Mouse (Mus musculus): ENCODE results near the gene Itgb1bp1. TPM values are rescaled to one million over a fixed set of nuclear protein-coding genes. Genes with fewer than 3 reads are reported as not detected.

The Itgb1bp1 gene
- polyA plus RNA-seq, 1 experiment from 2014 or later = 50.2 TPM

- no peaks in the 10 kb centered on the region for H3K27me3 ChIP-seq (ENCODE audit: control insufficient read depth, insufficient read depth, low read depth, low read length)
Measured at GRCm38 (mm10) chr12:21264241-21264640, 21.8 kb downstream of the Itgb1bp1 start.

GRCm38 (mm10) chr12:21263256-21263655 is 22.8 kb downstream of the Itgb1bp1 start:
- H3K27me3 ChIP-seq (ENCODE audit: control insufficient read depth, insufficient read depth, low read depth, low read length) = no peaks in the 10 kb centered on the region
- H3K4me3 ChIP-seq (ENCODE audit: low read length) = no peak overlapping the region
- H3K27ac ChIP-seq (ENCODE audit: low read length) = no peak overlapping the region
- H3K4me2 ChIP-seq (ENCODE audit: low read depth, low read length) = no peak overlapping the region
- no peaks in the 10 kb centered on the region for H3K9me3 ChIP-seq (ENCODE audit: control insufficient read depth, low read length)
- H3K9ac ChIP-seq (ENCODE audit: low read length) = no peak overlapping the region
- no peaks in the 10 kb centered on the region for H3K4me1 ChIP-seq (replicated peaks; ENCODE audit: control insufficient read depth, insufficient read depth, low read length)
- peaks cover 20% of the 10 kb centered on the region for H3K36me3 ChIP-seq (ENCODE audit: control insufficient read depth, insufficient read depth, low read length)
- no peak for ATAC-seq (ENCODE audit: low read depth)
- 90% methylated on average over 5 of the region's 5 CpGs for WGBS

More at GRCm38 (mm10) chr12:21264241-21264640, 21.8 kb downstream of the Itgb1bp1 start:
- Histone ChIP-seq H3K4me1 (replicated peaks; ENCODE audit: control insufficient read depth, insufficient read depth, low read length) (no peaks in the 10 kb centered on the region), H3K36me3 (ENCODE audit: control insufficient read depth, insufficient read depth, low read length) (peaks cover 18% of the 10 kb centered on the region), H3K4me3 (ENCODE audit: low read length) (no peak overlapping the region), H3K9me3 (ENCODE audit: control insufficient read depth, low read length) (no peaks in the 10 kb centered on the region), H3K27ac (ENCODE audit: low read length) (peak overlapping the region; percentile 81), H3K4me2 (ENCODE audit: low read depth, low read length) (no peak overlapping the region), H3K9ac (ENCODE audit: low read length) (no peak overlapping the region)
- ATAC-seq (ENCODE audit: low read depth) = peak; percentile 48
- WGBS = 65% methylated on average over 5 of the region's 5 CpGs

GRCm38 (mm10) chr12:21261521-21261920 is 24.6 kb downstream of the Itgb1bp1 start:
- no peak overlapping the region for H3K9ac ChIP-seq (ENCODE audit: low read length)
- H3K4me1 ChIP-seq (replicated peaks; ENCODE audit: control insufficient read depth, insufficient read depth, low read length) = no peaks in the 10 kb centered on the region
- WGBS = 64% methylated on average over 4 of the region's 4 CpGs
- no peaks in the 10 kb centered on the region for H3K27me3 ChIP-seq (ENCODE audit: control insufficient read depth, insufficient read depth, low read depth, low read length)
- H3K4me3 ChIP-seq (ENCODE audit: low read length) = no peak overlapping the region
- no peak overlapping the region for H3K4me2 ChIP-seq (ENCODE audit: low read depth, low read length)
- peaks cover 23% of the 10 kb centered on the region for H3K36me3 ChIP-seq (ENCODE audit: control insufficient read depth, insufficient read depth, low read length)
- no peaks in the 10 kb centered on the region for H3K9me3 ChIP-seq (ENCODE audit: control insufficient read depth, low read length)
- no peak overlapping the region for H3K27ac ChIP-seq (ENCODE audit: low read length)
- ATAC-seq (ENCODE audit: low read depth) = no peak

- no peak for ATAC-seq (ENCODE audit: low read depth)
- Histone ChIP-seq H3K36me3 (ENCODE audit: control insufficient read depth, insufficient read depth, low read length) (peaks cover 24% of the 10 kb centered on the region), H3K4me3 (ENCODE audit: low read length) (no peak overlapping the region), H3K9me3 (ENCODE audit: control insufficient read depth, low read length) (no peaks in the 10 kb centered on the region), H3K4me1 (replicated peaks; ENCODE audit: control insufficient read depth, insufficient read depth, low read length) (no peaks in the 10 kb centered on the region), H3K9ac (ENCODE audit: low read length) (no peak overlapping the region), H3K27ac (ENCODE audit: low read length) (no peak overlapping the region), H3K4me2 (ENCODE audit: low read depth, low read length) (no peak overlapping the region), H3K27me3 (ENCODE audit: control insufficient read depth, insufficient read depth, low read depth, low read length) (no peaks in the 10 kb centered on the region)
- WGBS = 88% methylated on average over 6 of the region's 6 CpGs
Measured at GRCm38 (mm10) chr12:21260494-21261256, 25.4 kb downstream of the Itgb1bp1 start.

GRCm38 (mm10) chr12:21247711-21248392 is 38.2 kb downstream of the Itgb1bp1 start:
- no peak overlapping the region for H3K27ac ChIP-seq (ENCODE audit: low read length)
- peaks cover 20% of the 10 kb centered on the region for H3K36me3 ChIP-seq (ENCODE audit: control insufficient read depth, insufficient read depth, low read length)

GRCm38 (mm10) chr12:21244375-21244960 is 41.6 kb downstream of the Itgb1bp1 start:
- H3K4me3 ChIP-seq (ENCODE audit: low read length) = no peak overlapping the region
- ATAC-seq (ENCODE audit: low read depth) = no peak
- WGBS = 97% methylated on average over 11 of the region's 11 CpGs
- H3K27me3 ChIP-seq (ENCODE audit: control insufficient read depth, insufficient read depth, low read depth, low read length) = no peaks in the 10 kb centered on the region
- H3K4me2 ChIP-seq (ENCODE audit: low read depth, low read length) = no peak overlapping the region
- H3K36me3 ChIP-seq (ENCODE audit: control insufficient read depth, insufficient read depth, low read length) = peaks cover 4% of the 10 kb centered on the region; the same call in 1 of the 2 replicates
- H3K9ac ChIP-seq (ENCODE audit: low read length) = no peak overlapping the region
- no peaks in the 10 kb centered on the region for H3K4me1 ChIP-seq (replicated peaks; ENCODE audit: control insufficient read depth, insufficient read depth, low read length)
- H3K27ac ChIP-seq (ENCODE audit: low read length) = no peak overlapping the region
- no peaks in the 10 kb centered on the region for H3K9me3 ChIP-seq (ENCODE audit: control insufficient read depth, low read length)

More at GRCm38 (mm10) chr12:21247711-21248392, 38.2 kb downstream of the Itgb1bp1 start:
- WGBS = 66% methylated on average over 7 of the region's 7 CpGs
- ATAC-seq (ENCODE audit: low read depth) = no peak
- H3K4me3 ChIP-seq (ENCODE audit: low read length) = no peak overlapping the region
- H3K4me2 ChIP-seq (ENCODE audit: low read depth, low read length) = no peak overlapping the region
- no peak overlapping the region for H3K9ac ChIP-seq (ENCODE audit: low read length)
- no peaks in the 10 kb centered on the region for H3K27me3 ChIP-seq (ENCODE audit: control insufficient read depth, insufficient read depth, low read depth, low read length)
- no peaks in the 10 kb centered on the region for H3K4me1 ChIP-seq (replicated peaks; ENCODE audit: control insufficient read depth, insufficient read depth, low read length)
- H3K9me3 ChIP-seq (ENCODE audit: control insufficient read depth, low read length) = no peaks in the 10 kb centered on the region

GRCm38 (mm10) chr12:21241965-21242364 is 44.1 kb downstream of the Itgb1bp1 start:
- Histone ChIP-seq H3K9me3 (ENCODE audit: control insufficient read depth, low read length) (no peaks in the 10 kb centered on the region), H3K27me3 (ENCODE audit: control insufficient read depth, insufficient read depth, low read depth, low read length) (no peaks in the 10 kb centered on the region), H3K36me3 (ENCODE audit: control insufficient read depth, insufficient read depth, low read length) (peaks cover 8% of the 10 kb centered on the region), H3K4me2 (ENCODE audit: low read depth, low read length) (no peak overlapping the region), H3K4me3 (ENCODE audit: low read length) (no peak overlapping the region), H3K9ac (ENCODE audit: low read length) (no peak overlapping the region), H3K4me1 (replicated peaks; ENCODE audit: control insufficient read depth, insufficient read depth, low read length) (no peaks in the 10 kb centered on the region), H3K27ac (ENCODE audit: low read length) (no peak overlapping the region)
- WGBS = 84% methylated on average over 3 of the region's 3 CpGs
- no peak for ATAC-seq (ENCODE audit: low read depth)

- no peak overlapping the region for H3K27ac ChIP-seq (ENCODE audit: low read length)
- no peaks in the 10 kb centered on the region for H3K4me1 ChIP-seq (replicated peaks; ENCODE audit: control insufficient read depth, insufficient read depth, low read length)
- no peak overlapping the region for H3K4me2 ChIP-seq (ENCODE audit: low read depth, low read length)
- no peak overlapping the region for H3K4me3 ChIP-seq (ENCODE audit: low read length)
- peaks cover 13% of the 10 kb centered on the region for H3K36me3 ChIP-seq (ENCODE audit: control insufficient read depth, insufficient read depth, low read length)
- no peak for ATAC-seq (ENCODE audit: low read depth)
- H3K9me3 ChIP-seq (ENCODE audit: control insufficient read depth, low read length) = no peaks in the 10 kb centered on the region
- H3K9ac ChIP-seq (ENCODE audit: low read length) = no peak overlapping the region
- WGBS = 81% methylated on average over 2 of the region's 2 CpGs
- H3K27me3 ChIP-seq (ENCODE audit: control insufficient read depth, insufficient read depth, low read depth, low read length) = no peaks in the 10 kb centered on the region
Measured at GRCm38 (mm10) chr12:21234560-21234959, 51.5 kb downstream of the Itgb1bp1 start.

GRCm38 (mm10) chr12:21233727-21234126 is 52.4 kb downstream of the Itgb1bp1 start:
- Histone ChIP-seq H3K27me3 (ENCODE audit: control insufficient read depth, insufficient read depth, low read depth, low read length) (no peaks in the 10 kb centered on the region), H3K4me3 (ENCODE audit: low read length) (no peak overlapping the region), H3K9ac (ENCODE audit: low read length) (no peak overlapping the region), H3K9me3 (ENCODE audit: control insufficient read depth, low read length) (no peaks in the 10 kb centered on the region), H3K4me2 (ENCODE audit: low read depth, low read length) (no peak overlapping the region), H3K27ac (ENCODE audit: low read length) (no peak overlapping the region), H3K36me3 (ENCODE audit: control insufficient read depth, insufficient read depth, low read length) (peaks cover 13% of the 10 kb centered on the region), H3K4me1 (replicated peaks; ENCODE audit: control insufficient read depth, insufficient read depth, low read length) (no peaks in the 10 kb centered on the region)
- no peak for ATAC-seq (ENCODE audit: low read depth)
- 86% methylated on average over 7 of the region's 7 CpGs for WGBS
